Mouse (Mus musculus) adrenal gland, postnatal 4 days (tissue): ENCODE data around the gene Cfap206. TPM values are rescaled to one million over a fixed set of nuclear protein-coding genes. Genes with fewer than 3 reads are reported as not detected.

Experiments
- DNase-seq, 2 experiments: peaks; one replicate each; pipeline ENCODE4 v3.0.0; 2021 to 2022; ENCODE audit warnings: low spot score in 2 of 2, mixed read lengths in 2 of 2
- total RNA-seq, 2 experiments: library from RNA; stranded (reverse); gene quantifications; 2 replicates each; pipeline ENCODE4 v1.2.3; 2021

Cfap206 gene
- total RNA-seq, 2 experiments from 2014 or later = 0.51 to 0.81 TPM

DNA sequence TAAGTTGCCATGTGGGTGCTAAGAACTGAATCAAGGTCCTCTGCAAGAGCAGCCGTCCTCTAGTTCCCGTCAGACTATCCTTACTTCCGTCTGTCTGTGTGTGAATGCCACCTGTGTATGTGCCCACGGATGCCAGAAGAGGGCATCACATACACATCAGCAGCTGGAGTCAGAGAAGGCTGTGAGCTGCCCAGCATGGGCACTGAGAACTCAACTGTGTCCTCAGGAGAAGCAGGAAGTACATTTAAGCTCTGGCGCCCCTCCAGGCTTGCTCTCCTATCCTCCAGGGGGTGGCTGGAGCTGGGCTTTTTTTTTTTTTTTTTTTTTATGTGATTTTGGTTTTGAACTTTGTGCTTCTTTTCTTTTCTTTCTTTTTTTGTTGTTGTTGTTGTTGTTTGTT is 49.5 kb downstream of the Cfap206 start:
- DNase-seq = no peak

DNA sequence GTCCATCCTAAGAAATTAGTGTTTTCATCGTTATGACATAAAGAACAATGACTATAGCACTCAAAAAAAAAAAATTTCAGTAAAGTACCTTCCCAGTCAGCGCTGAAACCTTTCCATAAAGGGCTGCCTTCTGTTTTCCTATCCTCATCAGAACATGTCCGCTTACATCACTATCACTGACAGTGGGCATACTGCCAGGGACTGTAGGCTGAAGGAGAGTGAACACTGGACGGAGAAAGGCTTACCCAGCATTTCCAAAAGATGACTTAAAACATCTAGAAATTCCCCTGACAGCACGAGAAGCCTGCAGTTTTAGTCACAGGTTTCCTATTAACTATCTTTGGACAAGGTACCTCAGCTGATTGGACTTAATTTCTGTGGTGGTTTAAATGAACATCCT is 56.3 kb downstream of the Cfap206 start:
- DNase-seq = no peak

DNA sequence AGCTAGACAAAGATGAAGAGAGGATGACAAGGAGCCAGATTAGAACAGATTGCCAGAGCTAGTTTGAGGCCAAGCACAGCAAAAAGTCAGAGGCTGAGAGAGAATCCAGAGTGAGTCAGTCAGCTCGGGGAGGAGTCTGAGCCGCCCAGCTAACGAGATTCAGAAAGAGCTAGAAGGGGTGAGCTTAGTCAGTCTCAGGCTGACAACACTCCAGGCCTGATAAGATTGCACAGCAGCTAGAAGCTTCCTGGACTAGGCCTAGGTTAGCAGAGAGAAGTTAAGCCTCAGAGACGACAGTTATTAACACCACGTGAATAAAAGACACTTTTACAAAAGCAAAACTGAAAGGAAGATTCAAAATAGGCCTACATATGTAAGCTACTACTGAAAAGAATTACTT is 62.1 kb downstream of the Cfap206 start:
- no peak for DNase-seq

DNA sequence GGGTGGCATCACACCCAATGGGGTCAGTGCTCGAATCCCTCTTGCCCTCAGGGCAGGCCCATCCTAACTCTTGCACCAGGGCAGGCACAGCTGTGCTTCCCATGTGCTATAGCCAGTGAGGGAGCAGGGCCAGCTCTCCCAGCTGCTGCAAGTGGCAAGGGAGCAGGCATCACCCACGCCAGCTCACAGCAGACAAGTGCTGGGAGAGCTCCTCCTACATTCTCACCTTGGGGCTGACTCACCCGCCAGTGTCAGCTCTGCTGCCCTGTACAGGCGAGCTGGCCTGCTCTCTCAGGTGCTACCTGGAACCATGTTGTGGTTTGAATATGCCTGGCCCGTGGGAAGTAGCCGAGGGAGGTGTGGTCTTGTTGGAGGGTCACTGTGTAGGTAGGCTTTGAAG is 68.1 kb downstream of the Cfap206 start:
- DNase-seq = no peak

DNA sequence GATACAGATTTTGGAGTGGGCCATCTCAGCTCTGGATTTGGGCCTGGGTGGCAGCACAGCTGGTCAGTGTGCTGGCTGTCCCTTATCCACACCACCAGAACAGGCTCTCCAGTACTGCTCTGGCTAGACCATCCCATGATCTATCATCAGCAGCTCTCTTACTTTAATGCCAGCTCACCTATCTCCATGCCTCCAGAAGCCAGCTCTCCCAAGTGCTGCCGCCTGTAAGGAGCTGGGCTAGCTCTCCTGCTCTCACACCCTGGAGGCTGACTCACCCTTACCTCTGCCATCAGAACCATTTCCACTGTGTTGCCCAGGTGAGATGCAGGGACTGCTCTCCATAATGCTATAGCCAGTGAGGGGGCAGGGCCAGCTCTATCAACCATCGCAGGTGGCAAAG is 68.5 kb downstream of the Cfap206 start:
- DNase-seq = no peak

DNA sequence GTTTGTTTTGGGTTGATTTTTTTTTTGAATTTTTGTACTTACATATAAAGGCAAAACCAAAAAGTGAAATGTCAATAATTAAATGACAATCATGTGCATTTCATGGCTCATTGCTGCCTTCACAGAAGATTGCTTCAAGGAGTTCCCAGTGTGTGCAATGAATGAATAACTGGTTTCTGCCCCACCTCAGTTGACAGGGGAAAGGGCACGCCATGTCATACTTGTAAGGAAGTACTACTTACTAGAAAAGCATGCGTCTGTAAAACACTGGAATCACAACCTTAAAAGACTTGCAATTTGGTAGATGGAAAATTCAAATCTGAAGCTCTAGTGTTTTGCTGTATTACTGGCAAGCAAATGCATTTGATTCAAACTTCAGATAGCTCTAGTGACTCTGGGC is 71.0 kb downstream of the Cfap206 start:
- DNase-seq = no peak

DNA sequence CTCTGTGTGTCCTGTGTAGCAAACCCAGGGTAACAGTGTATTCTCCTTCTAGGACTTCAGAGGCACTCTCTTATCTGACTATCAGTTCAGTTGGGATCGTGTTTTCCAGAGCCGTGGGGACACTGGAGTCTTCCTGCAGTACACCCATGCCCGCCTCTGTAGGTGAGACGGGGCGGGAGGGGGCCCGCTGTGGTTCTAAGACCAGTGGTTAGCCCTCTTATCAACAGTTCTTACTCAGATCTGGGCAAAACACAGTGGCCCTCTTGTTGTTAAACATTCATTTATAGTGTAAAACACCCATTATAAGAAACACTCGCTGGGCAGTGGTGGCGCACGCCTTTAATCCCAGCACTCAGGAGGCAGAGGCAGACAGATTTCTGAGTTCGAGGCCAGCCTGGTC is 73.9 kb downstream of the Cfap206 start:
- DNase-seq = no peak

DNA sequence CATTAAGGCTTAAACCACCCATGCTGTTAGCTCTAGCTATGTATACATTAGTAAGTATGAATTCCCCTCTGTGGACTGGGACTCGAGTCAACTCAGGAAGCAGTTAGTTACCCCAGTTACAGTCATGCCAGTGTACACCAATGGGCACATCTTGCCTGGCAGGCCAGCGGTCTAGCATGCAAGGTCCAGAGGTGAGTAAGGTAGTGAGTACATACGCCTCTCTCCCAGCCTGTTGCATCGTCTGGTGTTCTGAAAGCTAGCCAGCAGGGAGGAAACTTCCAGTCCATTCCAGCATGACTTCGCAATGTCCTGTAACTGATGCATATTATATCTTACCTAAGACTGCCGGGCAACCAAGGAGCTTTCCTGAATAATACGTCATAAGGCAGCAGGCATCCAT is 76.8 kb downstream of the Cfap206 start:
- DNase-seq = no peak

DNA sequence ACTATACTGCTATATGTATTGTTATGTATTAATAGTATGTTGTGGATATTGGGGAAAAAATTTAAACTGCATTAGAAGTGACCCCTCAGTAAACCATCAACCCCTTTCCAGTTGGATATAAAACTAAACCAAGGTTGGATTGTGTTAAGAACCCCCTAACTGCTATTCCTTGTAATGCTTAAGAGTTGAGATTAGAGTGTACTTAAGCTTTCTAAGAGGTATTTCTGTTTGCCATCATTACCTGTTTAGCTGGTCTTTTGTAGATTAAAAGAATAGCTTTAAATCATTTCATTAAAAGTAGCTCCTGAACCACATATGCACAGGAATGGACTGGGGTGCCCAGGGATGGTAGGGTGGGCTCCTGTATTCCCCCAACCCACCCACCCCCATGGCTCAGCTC is 85.2 kb downstream of the Cfap206 start:
- no peak for DNase-seq

DNA sequence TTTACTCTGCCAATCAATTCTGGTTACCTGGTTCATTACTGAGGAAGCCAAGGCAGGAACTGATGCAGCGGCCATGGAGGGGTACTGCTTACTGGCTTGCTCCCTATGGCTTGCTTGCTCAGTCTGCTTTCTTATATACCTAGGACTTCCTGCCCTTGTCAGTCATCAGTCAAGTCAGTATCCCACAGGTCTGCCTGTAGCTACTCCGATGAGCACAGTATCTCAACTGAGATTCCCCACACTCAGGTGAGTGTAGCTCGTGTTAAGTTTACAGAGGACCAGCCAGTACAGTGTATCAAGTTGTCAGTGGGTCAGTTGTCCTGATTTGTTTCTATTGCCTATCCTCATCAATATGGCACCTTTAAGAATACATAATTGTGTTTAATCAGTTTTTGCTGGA is 89.3 kb downstream of the Cfap206 start:
- no peak for DNase-seq

DNA sequence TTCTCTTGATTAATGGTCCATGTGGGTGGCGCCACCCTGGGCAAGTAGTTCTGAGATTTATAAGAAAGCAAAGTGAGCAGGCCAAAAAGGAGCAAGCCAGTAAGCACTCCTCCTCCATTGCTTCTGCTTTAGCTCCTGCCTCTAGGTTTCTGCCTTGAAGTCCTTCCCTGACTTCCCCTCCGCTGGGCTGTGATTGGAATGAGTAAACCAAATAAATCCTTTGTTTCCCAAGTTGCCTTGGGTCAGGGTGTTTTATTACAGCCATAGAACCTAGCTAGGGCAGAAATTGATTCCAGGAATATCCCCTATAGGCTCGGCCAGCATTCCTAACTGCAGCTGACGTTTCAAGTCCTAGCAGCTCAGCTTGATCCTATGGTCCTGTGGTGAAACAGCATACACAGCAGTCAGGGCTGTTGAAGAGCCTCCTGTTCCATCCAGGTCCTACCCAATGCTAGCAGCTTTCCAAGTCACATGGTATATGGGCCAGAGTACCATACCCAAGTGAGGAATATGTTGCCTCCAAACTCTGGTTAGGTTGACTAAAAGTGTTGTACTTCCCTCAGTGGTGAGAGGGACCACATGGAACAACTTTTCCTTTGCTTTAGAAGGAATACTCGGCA is 90.2 kb downstream of the Cfap206 start:
- no peak for DNase-seq

Other genes starting within 250 kb of the Cfap206 start
- gene Akirin2, start 179.3 kb downstream of the Cfap206 start, total RNA-seq = 10 to 100 TPM; 85.7 to 87.0 TPM
- gene Orc3, start 115.3 kb downstream of the Cfap206 start, total RNA-seq = 10 to 100 TPM; 83.4 to 84.8 TPM
- 10 to 100 TPM; 40.0 to 48.6 TPM for gene Rars2, start 115.2 kb downstream of the Cfap206 start, total RNA-seq
- 10 to 100 TPM; 46.8 to 47.4 TPM for gene Slc35a1, start 42.8 kb downstream of the Cfap206 start, total RNA-seq
- gene Gm136, start 26.1 kb upstream of the Cfap206 start, total RNA-seq = not detected
- gene Smim8, start 48.2 kb upstream of the Cfap206 start, total RNA-seq = 10 to 100 TPM; 18.3 to 24.7 TPM
- 10 to 100 TPM; 29.1 to 32.0 TPM for gene Zfp292, start 152.8 kb upstream of the Cfap206 start, total RNA-seq
- not detected for gene Cga, start 163.6 kb upstream of the Cfap206 start, total RNA-seq